Mouse (Mus musculus) left cerebral cortex, postnatal 10 days (tissue): Measurements from ENCODE around the gene Eif4g3. TPM values are rescaled to one million over a fixed set of nuclear protein-coding genes. Genes with fewer than 3 reads are reported as not detected.

ENCODE experiments used
- DNase-seq, 2 experiments: peaks; one replicate each; pipeline ENCODE4 v3.0.0; 2021 to 2022; ENCODE audit warnings: low spot score in 2 of 2, mixed read lengths in 1 of 2; ENCODE audit errors: extremely low spot score in 1 of 2
- intact Hi-C: fragments of 180-260 bp; cut with DNase I; formaldehyde crosslinking; loops from one replicate; pipeline ENCODE4 v1.15.1; 2025
- total RNA-seq, 2 experiments: library from RNA; stranded (reverse); gene quantifications; 2 replicates each; pipeline ENCODE4 v1.2.3; 2021

Gene Eif4g3
- total RNA-seq, 2 experiments from 2014 or later = 198 to 199 TPM

DNA sequence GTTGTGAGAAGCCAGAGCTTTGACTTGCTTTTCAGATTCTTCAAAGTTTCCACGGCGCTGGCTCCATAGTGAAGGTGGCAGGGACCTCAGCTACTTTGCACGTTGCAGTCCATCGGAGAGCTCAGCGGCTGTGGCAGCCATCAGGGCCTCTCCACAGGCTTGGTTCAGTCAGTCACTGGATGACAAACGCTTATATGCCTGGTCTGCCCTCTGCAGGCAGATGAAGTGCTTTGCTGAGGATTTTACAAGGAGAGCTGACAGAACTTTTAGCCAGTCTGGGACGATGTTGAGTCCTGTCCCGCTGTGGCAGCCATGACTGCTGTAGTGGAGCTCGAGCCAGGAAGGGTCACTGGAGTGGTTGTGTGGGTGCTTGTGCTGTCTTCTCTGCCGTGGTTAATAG, 126.9 kb downstream of the Eif4g3 start:
- no peak for DNase-seq
- intact Hi-C loops = no loop called here

- no peak for DNase-seq
- intact Hi-C loops = no loop called here
Measured at GRCm38 (mm10) chr4:138124046-138124445, 131.2 kb downstream of the Eif4g3 start.

DNA sequence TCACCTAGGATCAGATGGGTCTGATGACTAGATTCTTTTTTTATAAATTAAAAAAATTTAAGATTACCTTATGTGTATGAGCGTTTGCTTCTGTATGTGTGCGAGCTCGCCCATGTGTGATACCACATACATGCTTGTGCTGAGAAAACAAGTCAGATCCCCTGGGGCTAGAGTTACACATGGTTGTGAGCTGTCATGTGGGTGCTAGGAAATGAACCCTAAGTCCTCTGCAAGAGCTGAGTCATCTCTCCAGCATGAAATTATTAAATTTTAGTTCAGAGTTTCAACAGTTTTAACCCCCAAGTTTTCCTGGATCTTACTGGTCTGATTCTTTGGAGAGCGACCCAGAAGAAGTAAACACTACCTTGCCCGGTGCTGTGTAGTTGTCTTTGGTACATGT, 134.5 kb downstream of the Eif4g3 start:
- intact Hi-C loops = no loop called here

GRCm38 (mm10) chr4:138127781-138128180, 135.0 kb downstream of the Eif4g3 start:
- intact Hi-C loops = no loop called here

More for the DNA sequence above, 134.5 kb downstream of the Eif4g3 start:
- no peak for DNase-seq

DNA sequence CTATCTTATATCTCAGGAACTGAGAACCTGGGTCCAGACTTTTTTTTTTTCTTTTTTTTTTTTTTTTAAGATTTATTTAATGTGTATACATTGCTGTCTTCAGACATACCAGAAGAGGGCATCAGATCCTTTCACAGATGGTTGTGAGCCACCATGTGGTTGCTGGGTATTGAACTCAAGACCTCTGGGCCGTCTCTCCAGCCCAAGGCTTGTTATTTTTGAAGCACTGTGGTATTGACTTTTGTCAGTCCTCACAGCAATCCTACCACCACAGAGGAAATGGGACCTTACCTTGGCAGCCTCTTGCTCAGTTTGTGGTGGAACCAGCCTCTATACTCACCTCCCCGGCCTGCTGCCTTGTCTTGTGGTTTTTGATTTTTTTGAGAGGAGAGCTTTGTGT, 137.3 kb downstream of the Eif4g3 start:
- no peak for DNase-seq

More at GRCm38 (mm10) chr4:138127781-138128180, 135.0 kb downstream of the Eif4g3 start:
- no peak for DNase-seq

DNA sequence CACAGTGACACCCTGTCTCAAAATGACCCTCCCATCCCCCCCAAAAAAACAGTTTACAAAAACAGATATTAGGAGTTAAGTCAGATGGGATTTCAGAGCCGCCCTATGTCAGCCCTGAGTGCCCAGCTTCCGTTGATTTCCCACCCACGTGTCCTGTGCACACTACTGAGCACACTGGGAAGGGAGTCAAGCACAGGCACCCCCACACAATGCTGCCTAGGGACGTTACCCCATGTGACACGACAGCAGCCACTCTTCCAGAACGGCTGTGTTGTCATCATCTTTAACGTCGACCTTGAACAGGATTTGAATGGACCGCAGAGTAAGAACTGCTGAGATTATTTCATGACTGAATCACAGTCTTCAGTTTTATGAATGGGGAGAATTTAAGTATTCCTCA, 138.4 kb downstream of the Eif4g3 start:
- DNase-seq = no peak
- intact Hi-C loops = no loop called here

More for the DNA sequence above, 137.3 kb downstream of the Eif4g3 start:
- intact Hi-C loops = no loop called here

DNA sequence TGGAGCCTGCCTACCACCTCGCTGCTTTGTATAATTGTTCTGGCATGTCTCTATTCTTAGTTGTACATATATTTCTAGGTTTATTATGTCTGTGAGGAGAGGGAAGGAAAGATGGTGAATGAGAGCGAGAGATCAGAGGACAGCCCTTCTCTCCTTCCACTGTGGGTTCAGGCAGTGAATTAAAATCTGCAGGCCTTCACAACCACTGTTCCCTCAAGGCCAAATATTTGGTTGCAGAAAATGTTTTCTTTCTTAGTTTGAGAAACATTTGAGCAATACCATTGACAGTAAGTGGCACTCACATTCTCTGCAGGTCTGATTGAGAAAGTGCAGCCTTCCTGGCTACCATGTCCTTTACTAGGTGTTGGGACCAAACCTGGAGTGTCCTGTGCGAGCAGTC, 138.9 kb downstream of the Eif4g3 start:
- intact Hi-C loops = no loop called here
- no peak for DNase-seq

GRCm38 (mm10) chr4:138133360-138133759, 140.5 kb downstream of the Eif4g3 start:
- intact Hi-C loops = no loop called here
- no peak for DNase-seq

DNA sequence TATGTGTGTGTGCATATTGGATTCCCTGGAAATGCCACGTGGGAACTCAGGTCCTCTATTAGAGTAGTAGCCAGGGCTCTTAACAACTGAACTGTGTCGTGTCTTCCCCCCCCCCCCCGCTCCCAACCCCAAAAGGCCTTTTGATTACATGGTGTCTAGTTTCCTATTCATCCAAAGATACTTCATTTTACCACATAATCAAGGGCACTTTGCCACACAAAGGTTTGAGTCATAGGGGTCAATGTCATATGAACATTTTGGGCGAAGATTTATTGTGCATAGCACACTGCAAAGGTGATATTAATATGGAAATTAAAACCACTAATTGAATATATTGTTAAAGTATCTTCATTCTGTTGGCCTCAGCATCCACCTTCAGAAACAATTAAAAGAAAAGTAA, 144.5 kb downstream of the Eif4g3 start:
- intact Hi-C loops = no loop called here
- DNase-seq = no peak

DNA sequence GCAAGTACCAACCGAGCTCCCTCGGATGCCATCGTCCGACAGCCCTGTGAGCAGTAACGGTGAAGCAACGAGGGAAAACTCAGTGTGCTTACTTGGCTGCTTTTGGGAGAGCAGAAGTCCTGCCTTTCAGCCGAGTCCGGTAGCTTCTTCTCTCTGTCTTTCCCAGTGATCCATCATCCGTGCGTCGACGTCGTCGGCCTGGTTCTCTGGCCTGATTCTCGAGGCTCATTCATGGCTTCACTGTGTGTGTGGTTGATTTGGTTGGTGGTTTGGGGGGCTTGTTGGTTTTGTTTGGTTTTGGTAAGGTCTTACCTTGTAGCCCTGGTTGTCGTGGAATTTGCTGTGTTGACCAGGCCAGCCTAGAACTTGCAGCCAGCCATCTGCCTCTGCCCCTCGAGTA, 145.0 kb downstream of the Eif4g3 start:
- no peak for DNase-seq
- intact Hi-C loops = no loop called here

- intact Hi-C loops = no loop called here
- no peak for DNase-seq
Measured at GRCm38 (mm10) chr4:138138219-138138618, 145.4 kb downstream of the Eif4g3 start.

DNA sequence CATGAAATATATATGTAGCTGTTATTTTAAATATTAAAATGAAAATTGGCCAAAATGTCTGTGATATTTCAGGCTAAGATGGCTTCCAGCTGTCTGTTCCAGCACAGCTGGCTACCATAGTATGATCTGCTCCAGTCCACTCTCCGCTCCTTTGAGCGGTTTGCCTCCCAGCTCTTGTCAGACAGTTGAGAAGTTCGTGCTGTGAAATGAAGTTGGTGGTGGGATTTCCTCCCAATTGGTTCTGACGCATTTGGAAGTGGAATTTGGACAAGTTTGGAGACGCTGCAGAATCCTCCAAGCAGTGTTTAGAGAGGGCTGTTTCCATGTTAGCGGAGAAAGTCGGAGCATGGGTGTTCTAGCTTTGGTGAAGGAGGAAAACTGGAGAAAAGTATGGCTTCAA, 148.5 kb downstream of the Eif4g3 start:
- intact Hi-C loops = no loop called here
- DNase-seq = no peak

DNA sequence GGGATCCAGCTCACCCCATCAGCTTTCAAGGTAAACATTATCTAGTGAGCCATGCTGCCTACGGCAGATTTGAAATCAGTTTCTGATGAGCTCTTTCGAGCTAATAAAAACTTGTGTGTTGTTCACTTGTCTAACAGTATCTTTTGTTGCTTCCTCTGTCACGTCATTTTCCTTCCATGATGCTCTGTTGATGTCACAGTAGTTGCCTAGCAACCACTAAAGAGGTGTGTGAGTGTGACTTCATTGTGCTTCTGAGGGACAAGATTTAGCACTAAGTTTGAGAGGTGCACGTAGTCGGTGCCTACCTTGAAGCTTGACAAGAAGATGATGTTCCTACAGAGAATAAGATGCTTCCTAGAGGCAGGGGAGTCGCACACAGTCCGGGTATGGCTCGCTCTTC, 154.4 kb downstream of the Eif4g3 start:
- intact Hi-C loops = no loop called here
- no peak for DNase-seq

DNA sequence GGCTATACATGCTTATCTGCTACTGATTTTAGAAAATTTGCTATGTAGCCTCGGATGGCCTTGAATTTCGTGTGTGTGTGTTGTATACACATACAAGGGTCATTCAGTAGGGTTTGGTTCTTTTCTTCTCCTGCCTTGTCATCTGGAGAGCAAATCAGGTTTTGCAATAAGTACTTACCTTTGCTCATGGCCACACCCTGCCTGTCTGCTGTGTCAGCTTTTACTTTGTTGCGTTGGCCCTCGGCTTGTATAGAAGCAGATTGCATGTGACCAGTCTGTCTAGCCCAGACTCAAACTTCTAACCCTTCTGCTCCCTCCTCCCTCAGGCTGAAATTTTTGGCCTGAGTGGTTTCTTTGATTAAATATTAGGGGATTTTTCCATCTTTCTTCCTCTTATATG, 157.2 kb downstream of the Eif4g3 start:
- DNase-seq = no peak
- intact Hi-C loops = no loop called here

DNA sequence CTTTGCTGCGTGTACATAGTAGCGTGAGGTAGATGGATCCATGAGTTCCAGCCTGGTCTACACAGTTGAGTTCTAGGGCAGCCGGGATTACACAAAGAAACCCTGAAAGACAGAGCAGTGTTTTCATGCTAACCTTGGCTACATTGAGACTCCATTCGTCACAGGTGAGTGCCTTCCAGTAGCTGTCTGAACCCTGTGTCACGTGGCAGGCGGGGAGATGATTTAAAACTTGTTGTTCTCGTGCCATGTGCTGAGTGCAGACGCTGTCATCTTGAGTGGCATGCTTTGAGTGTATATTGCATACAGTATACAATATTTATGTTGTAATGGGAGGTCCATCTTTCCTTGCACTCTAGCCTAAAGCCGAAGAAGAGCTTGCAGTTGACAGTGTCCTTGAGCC, 158.4 kb downstream of the Eif4g3 start:
- intact Hi-C loops = no loop called here
- DNase-seq = no peak

DNA sequence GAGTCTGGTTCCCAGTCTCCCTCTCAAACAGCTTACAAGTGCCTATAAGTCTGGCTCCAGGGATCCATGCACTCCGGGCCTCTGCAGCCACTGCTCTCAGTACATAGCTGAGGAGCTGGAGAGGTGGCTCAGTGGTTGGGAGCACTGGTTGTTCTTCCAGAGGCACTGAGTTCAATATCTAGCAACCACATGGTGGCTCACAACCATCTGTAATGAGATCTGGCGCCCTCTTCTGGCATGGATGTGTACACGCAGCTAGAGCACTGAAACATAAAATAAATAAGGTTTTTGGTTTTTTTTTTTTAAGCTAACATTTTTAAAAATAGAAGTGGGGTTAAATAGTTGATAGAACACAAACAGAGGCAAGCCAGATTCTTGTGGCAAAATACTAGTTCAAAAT, 161.2 kb downstream of the Eif4g3 start:
- intact Hi-C loops = no loop called here
- DNase-seq = no peak

DNA sequence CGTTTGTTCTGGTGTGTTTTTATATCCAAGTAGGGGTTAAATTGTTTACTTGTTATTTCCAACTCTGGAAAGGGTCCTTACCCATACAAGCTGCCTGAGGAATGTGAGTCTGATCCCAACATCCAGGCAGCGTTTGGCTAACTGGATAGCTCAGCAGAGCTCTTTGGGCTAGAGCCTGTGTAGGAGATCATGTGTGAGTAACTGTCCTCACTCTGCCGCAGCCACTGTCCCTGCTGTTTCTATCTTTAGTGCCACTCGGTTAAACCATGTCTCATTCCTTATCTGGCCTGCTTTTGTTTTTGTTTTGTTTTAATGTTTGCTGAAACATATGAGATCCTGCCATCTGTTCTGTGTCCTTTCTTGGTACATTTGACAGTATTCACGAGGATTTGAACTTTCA, 168.1 kb downstream of the Eif4g3 start:
- intact Hi-C loops = no loop called here
- DNase-seq = no peak

DNA sequence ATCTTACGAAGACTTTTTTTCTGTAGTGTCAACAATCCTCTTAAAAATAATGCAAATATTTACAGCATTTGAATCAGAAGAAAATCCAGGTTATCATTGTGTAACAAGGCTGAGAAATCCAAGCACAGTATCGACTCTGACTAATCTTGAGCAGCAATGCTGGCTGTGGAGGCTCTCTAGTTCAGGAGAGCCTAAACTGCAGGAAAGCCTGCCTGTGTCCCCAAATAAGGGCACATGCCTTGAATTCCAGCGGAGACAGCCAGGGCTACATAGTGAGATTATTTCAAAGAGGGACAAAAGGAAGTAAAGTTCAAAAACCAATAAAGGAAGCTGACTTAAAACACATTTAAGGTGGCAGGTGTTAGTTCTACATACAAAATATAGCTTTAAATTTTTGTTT, 168.7 kb downstream of the Eif4g3 start:
- intact Hi-C loops = no loop called here
- no peak for DNase-seq

DNA sequence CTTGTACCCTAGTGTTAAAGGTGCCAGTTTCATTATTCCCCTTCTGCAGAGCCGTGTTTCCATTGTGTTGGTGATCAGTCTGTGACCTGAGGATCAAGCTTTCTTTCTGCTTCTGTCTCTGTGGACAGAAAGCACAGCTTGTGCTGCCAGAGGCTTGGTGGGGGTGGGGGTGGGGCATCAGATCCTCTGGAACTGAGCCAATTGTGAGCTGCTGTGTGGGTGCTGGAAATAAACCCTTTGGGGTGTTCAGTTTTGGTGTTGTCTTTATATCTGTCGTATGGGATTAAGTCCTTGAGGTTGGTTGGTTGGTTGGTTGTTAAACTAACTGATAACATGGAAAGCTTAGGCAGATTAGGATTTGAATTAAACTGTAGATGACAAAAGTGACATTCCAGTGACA, 171.0 kb downstream of the Eif4g3 start:
- intact Hi-C loops = no loop called here

GRCm38 (mm10) chr4:138164860-138165259, 172.0 kb downstream of the Eif4g3 start:
- intact Hi-C loops = no loop called here
- no peak for DNase-seq

More for the DNA sequence above, 171.0 kb downstream of the Eif4g3 start:
- no peak for DNase-seq

- DNase-seq = no peak
- intact Hi-C loops = no loop called here
Measured at GRCm38 (mm10) chr4:138166519-138166918, 173.7 kb downstream of the Eif4g3 start.

GRCm38 (mm10) chr4:138168162-138168561, 175.3 kb downstream of the Eif4g3 start:
- no peak for DNase-seq
- intact Hi-C loops = no loop called here
